Mouse (Mus musculus) Muller cell, postnatal 12 days (primary cell): ENCODE measurements around the gene Il4i1.

Experiments used
- DNase-seq: peaks from one replicate; pipeline ENCODE4 v3.0.0-alpha.2; 2015; ENCODE audit errors: inconsistent ontology term

The Il4i1 gene

GRCm38 (mm10) chr7:44848561-44849415 lies 32.6 kb downstream of the Il4i1 start, which contains the start of the genes Akt1s1 and Tbc1d17:
Gene Akt1s1, plus strand, starts transcription at chr7:44848991.
Gene Tbc1d17, minus strand, starts transcription at chr7:44849079.
- peak; percentile 100 for DNase-seq

- DNase-seq = peak; percentile 94
Measured at GRCm38 (mm10) chr7:44849416-44850111, 33.4 kb downstream of the Il4i1 start.

GRCm38 (mm10) chr7:44850146-44850545 lies 34.0 kb downstream of the Il4i1 start:
- DNase-seq = peak; percentile 87

- DNase-seq = peak; percentile 42
Measured at GRCm38 (mm10) chr7:44850789-44851624, 34.8 kb downstream of the Il4i1 start.

- no peak for DNase-seq
Measured at GRCm38 (mm10) chr7:44851625-44852234, 35.5 kb downstream of the Il4i1 start.

- DNase-seq = no peak
Measured at GRCm38 (mm10) chr7:44852259-44853027, 36.3 kb downstream of the Il4i1 start.

GRCm38 (mm10) chr7:44853065-44853464 lies 36.9 kb downstream of the Il4i1 start:
- no peak for DNase-seq

GRCm38 (mm10) chr7:44853596-44854355 lies 37.6 kb downstream of the Il4i1 start:
- DNase-seq = peak; percentile 21

GRCm38 (mm10) chr7:44854356-44855031 lies 38.3 kb downstream of the Il4i1 start:
- peak; percentile 91 for DNase-seq

- no peak for DNase-seq
Measured at GRCm38 (mm10) chr7:44855036-44855435, 38.8 kb downstream of the Il4i1 start.

GRCm38 (mm10) chr7:44856265-44856916 lies 40.2 kb downstream of the Il4i1 start:
- DNase-seq = no peak

- DNase-seq = peak; percentile 90
Measured at GRCm38 (mm10) chr7:44857042-44857552, 40.9 kb downstream of the Il4i1 start, which contains the start of gene Pnkp. Gene Pnkp, plus strand, starts transcription at chr7:44857139.

GRCm38 (mm10) chr7:44857905-44858304 lies 41.7 kb downstream of the Il4i1 start:
- DNase-seq = no peak

GRCm38 (mm10) chr7:44859896-44860295 lies 43.7 kb downstream of the Il4i1 start:
- no peak for DNase-seq

GRCm38 (mm10) chr7:44860576-44861428 lies 44.6 kb downstream of the Il4i1 start:
- peak; percentile 68 for DNase-seq

- DNase-seq = no peak
Measured at GRCm38 (mm10) chr7:44861429-44861816, 45.2 kb downstream of the Il4i1 start.

GRCm38 (mm10) chr7:44862434-44862833 lies 46.2 kb downstream of the Il4i1 start:
- DNase-seq = no peak

GRCm38 (mm10) chr7:44863210-44863609 lies 47.0 kb downstream of the Il4i1 start:
- DNase-seq = no peak
